Mouse (Mus musculus) liver, adult 2 months (tissue): ENCODE results near the gene Kmt5a.

ENCODE experiments used
- CTCF ChIP-seq: fragments of 200-500 bp; IDR thresholded peaks from 2 replicates; pipeline ENCODE4 v1.5.1; 2011; ENCODE audit warnings: low read depth, low read length, control low read depth
- POLR2A ChIP-seq: fragments of 200-500 bp; IDR thresholded peaks from 2 replicates; pipeline ENCODE4 v1.6.1; 2011; ENCODE audit warnings: low read length, control low read depth; ENCODE audit not compliant: insufficient read depth; ENCODE audit errors: extremely low read depth

GRCm38 (mm10) chr5:124439447-124440093 is at the start of gene Kmt5a:
- TF ChIP-seq CTCF (no peak), POLR2A (peak; percentile 39; the same call in 1 of the 2 replicates)
